Mouse (Mus musculus) brain, embryonic 14.5 days (tissue): ENCODE results near the gene Ell. TPM values are rescaled to one million over a fixed set of nuclear protein-coding genes. Genes with fewer than 3 reads are reported as not detected.

ENCODE experiments used
- DNase-seq: peaks from one replicate; pipeline ENCODE4 v3.0.0-alpha.2; 2011; ENCODE audit warnings: low read depth
- CTCF ChIP-seq: fragments of 200-500 bp; IDR thresholded peaks from 2 replicates; pipeline ENCODE4 v1.5.1; 2012; ENCODE audit warnings: inconsistent platforms, mild to moderate bottlenecking, moderate library complexity, borderline replicate concordance; ENCODE audit not compliant: insufficient read depth, insufficient read length; ENCODE audit errors: extremely low read depth
- POLR2A ChIP-seq: fragments of 200-500 bp; IDR thresholded peaks from 2 replicates; pipeline ENCODE4 v1.6.1; 2012; ENCODE audit warnings: mild to moderate bottlenecking, inconsistent platforms, borderline replicate concordance; ENCODE audit not compliant: poor library complexity, insufficient read depth, insufficient read length, severe bottlenecking; ENCODE audit errors: extremely low read depth
- polyA plus RNA-seq: library from polyadenylated mRNA; depleted of rRNA; stranded (reverse); fragments of >200 nt; gene quantifications from 2 replicates; pipeline ENCODE4 v1.2.3, GENCODE M21; 2012

Ell gene
- polyA plus RNA-seq, 1 experiment = 26.6 TPM

GRCm38 (mm10) chr8:70591569-70591968 is 52.3 kb downstream of the Ell start:
- TF ChIP-seq CTCF = no peak
- TF ChIP-seq POLR2A = no peak
- no peak for DNase-seq

DNA sequence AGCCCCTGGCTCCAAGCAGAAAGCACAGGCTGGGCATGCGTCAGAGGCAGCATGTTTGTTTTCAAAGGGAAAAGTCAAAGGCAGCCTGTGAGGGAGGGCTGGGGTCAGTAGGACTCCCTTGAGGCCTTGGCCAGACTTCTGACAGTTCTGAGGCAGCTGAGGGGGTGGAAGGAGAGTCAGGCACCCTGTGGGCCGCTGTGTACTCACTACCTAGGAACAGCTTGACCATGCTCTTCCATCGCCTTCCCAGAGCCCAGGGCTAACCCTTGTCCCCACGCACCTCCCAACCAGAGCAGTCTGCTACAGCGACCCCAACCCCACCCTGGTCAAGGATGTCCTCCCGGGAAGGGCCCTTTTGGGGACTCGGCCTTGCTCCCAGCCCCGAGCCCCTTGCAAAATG is 53.9 kb downstream of the Ell start:
- no peak for DNase-seq

DNA sequence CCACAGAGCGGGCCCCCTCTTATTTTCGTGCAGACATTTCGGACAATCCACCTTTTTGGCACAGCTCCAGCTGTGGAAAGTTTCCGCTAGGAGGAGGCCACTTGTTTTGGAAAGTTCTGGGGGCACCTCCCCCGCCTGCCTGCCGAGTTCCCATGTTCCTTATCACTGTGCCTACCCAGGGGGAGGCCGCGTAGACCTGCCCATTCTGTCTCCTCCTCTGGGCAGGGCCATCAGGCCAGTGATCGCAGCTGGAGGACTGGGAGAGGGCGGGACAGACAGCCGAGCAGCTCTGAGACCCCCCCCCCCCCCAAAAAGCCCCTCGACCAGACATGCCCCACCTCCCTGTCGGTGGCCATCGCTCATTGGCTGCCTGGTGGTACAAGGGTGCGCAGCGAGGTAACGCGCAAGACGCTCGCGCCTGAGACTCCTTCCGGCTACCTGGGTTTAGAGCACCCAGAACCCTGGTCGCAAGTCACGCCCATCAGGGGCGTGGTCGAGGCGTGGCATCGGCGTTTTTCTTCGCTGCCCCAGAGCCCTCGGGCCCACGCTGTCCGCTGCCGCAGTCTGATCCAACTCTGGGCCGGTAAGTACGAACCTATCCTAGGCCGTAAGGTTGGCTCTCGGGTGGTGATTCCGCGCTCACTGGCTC is 54.8 kb downstream of the Ell start, which contains the start of gene Isyna1:
Isyna1 (plus strand) TSS at position 413 of the 649 bp plus-strand sequence.
- peak; percentile 95 for DNase-seq
- TF ChIP-seq CTCF (no peak), POLR2A (no peak)

More for the DNA sequence above, 53.9 kb downstream of the Ell start:
- no peak for TF ChIP-seq POLR2A
- TF ChIP-seq CTCF = no peak

DNA sequence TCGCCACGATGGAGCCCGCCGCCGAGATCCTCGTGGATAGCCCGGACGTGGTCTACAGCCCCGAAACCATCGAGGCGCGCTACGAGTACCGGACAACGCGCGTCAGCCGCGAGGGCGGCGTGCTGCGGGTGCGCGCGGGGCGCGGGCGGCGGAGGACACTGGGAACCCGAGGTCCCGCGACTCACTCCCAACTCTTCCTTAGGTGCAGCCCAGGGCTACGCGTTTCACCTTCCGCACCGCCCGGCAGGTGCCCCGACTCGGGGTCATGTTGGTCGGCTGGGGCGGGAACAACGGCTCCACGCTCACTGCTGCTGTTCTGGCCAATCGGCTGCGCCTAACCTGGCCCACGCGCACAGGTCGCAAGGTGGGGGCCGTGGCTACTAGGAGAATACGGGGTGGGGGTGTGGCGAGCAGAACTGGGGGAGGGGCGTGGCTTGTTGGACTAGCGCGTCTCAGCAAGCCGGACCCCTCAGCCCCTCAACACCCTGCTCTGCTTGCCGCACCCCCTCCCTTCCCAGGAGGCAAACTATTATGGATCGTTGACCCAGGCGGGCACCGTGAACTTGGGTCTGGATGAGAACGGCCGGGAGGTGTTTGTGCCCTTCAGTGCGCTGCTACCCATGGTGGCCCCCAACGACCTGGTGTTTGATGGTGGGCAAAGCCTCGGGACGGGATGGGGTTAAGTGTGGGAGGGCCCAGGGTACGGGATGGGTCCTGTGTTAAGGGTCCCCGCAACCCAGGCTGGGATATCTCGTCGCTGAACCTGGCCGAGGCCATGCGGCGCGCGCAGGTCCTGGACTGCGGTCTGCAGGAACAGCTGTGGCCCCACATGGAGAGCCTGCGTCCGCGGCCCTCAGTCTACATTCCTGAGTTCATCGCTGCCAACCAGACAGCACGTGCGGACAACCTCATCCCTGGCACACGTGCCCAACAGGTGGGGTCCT is 55.6 kb downstream of the Ell start:
- peak; percentile 46 for DNase-seq
- TF ChIP-seq POLR2A = no peak

- TF ChIP-seq POLR2A = no peak
- TF ChIP-seq CTCF = no peak
- no peak for DNase-seq
These were observed 56.6 kb downstream of the Ell start for GRCm38 (mm10) chr8:70595811-70596210.

- TF ChIP-seq POLR2A (no peak), CTCF (no peak)
- DNase-seq = no peak
These were observed 57.0 kb downstream of the Ell start for GRCm38 (mm10) chr8:70596216-70596615.

DNA sequence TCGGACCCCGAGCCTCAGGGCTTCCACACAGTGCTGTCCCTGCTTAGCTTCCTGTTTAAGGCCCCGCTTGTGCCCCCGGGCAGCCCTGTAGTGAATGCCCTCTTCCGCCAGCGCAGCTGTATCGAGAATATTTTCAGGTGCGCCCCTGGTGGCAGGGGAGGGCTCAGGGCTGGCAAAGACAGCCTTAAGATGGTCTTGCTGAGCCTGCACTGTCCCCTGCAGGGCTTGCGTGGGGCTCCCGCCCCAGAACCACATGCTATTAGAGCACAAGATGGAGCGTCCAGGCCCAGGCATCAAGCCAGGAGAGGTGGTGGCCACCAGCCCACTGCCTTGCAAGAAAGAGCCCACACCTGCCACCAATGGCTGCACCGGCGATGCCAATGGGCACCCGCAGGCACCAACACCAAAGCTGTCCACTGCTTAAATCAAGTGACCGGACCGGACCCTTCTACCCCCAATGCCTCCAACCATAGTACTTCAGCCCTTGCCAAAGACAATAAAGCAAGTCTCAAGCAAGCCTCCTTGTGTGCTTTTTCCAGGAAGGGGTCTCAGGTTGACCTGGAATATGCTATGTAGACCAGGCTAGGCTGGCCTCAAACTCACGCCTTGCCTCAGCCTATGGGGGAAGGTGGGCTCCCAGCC is 57.6 kb downstream of the Ell start:
- TF ChIP-seq CTCF = peak; percentile 22; the same call in 1 of the 2 replicates
- no peak for TF ChIP-seq POLR2A
- DNase-seq = no peak

DNA sequence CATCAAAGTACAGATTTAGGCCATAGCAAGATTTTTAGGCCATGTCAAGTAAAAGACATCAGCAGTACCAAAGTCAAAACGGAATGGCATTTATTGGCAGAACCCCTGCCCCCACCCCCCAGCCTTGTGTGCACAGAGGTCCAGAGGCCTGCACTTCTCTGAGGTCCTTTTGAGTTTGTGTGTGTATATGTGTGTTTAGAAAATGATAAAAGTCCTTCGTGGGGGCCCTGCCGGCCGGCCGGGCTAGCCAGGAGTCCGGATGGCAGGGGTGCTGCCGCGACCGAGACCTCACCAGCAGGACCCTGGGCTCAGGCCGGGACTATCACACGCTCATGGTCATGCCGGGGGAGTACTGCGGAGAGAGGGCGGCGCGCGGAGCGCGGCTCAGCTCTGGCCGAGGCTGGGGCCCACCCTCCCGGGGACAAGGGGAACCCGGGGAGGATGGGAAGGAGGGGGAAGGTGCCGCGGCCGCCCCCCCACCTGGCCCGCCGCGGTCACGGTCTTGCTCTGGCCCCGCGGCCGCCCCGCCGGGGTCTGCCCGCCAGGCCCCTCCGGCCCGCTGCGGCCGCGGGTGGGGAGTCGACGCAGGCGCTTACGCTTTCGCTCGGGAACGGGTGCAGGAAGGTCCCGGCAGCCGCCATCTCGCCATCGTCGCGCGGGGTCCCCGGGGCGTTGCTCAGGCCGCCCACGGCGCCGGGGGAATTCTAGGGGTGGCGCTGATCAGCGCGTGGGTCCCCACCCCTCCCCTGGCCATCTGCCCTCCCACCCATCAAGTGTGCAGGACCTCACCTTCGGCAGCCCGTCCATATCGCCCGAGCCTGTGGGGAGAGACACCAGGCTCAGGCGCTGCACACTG is 58.4 kb downstream of the Ell start:
- no peak for DNase-seq
- TF ChIP-seq POLR2A (no peak), CTCF (no peak)

- TF ChIP-seq POLR2A = no peak
- peak; percentile 81 for TF ChIP-seq CTCF
These were observed 59.0 kb downstream of the Ell start for GRCm38 (mm10) chr8:70598283-70598682.

GRCm38 (mm10) chr8:70598722-70599121 is 59.5 kb downstream of the Ell start:
- TF ChIP-seq CTCF (0 out of 2 replicates have a peak, but pooled peaks have one; percentile 1), POLR2A (no peak)
- no peak for DNase-seq

More at GRCm38 (mm10) chr8:70598283-70598682, 59.0 kb downstream of the Ell start:
- DNase-seq = peak; percentile 87
